Mouse (Mus musculus) intestine, embryonic 14.5 days (tissue): Measurements from ENCODE around the gene Marf1. TPM values are rescaled to one million over a fixed set of nuclear protein-coding genes. Genes with fewer than 3 reads are reported as not detected.

Experiments used
- ATAC-seq: fragments of 200-750 bp; cut with Nextera tagmentation; replicated peaks from 2 replicates; pipeline ENCODE4 v1.8.0; 2017; ENCODE audit warnings: low read depth, moderate number of reproducible peaks, moderate TSS enrichment, moderate library complexity; ENCODE audit not compliant: low FRiP score, low TSS enrichment
- DNase-seq: peaks from one replicate; pipeline ENCODE4 v3.0.0-alpha.2; 2018; ENCODE audit warnings: low spot score
- H3K27ac ChIP-seq: fragments of 300-500 bp; sonication (generic); 2 replicates; pipeline ENCODE4 v1.5.1; 2014; ENCODE audit warnings: low read depth, mild to moderate bottlenecking, control low read depth
- H3K27me3 ChIP-seq: fragments of 300-500 bp; sonication (generic); replicated peaks from 2 replicates; pipeline ENCODE4 v1.6.1; 2014; ENCODE audit warnings: low read length, control low read depth; ENCODE audit not compliant: control insufficient read depth, insufficient read depth
- H3K36me3 ChIP-seq: fragments of 300-500 bp; sonication (generic); 2 replicates; pipeline ENCODE4 v1.6.1; 2014; ENCODE audit warnings: low read length, control low read depth; ENCODE audit not compliant: control insufficient read depth, insufficient read depth
- H3K4me1 ChIP-seq: fragments of 300-500 bp; sonication (generic); replicated peaks from 2 replicates; pipeline ENCODE4 v1.6.1; 2014; ENCODE audit warnings: low read length, control low read depth, mixed read lengths; ENCODE audit not compliant: control insufficient read depth, insufficient read depth
- H3K4me2 ChIP-seq: fragments of 300-500 bp; sonication (generic); 2 replicates; pipeline ENCODE4 v1.6.1; 2014; ENCODE audit warnings: low read length
- H3K4me3 ChIP-seq: fragments of 300-500 bp; sonication (generic); 2 replicates; pipeline ENCODE4 v1.5.1; 2014; ENCODE audit warnings: low read depth, low read length, control low read depth, mixed read lengths
- H3K9ac ChIP-seq: fragments of 300-500 bp; sonication (generic); 2 replicates; pipeline ENCODE4 v1.6.1; 2014; ENCODE audit warnings: mild to moderate bottlenecking, low read length
- H3K9me3 ChIP-seq: fragments of 300-500 bp; sonication (generic); 2 replicates; pipeline ENCODE4 v1.6.1; 2016; ENCODE audit warnings: low read length, control low read depth; ENCODE audit not compliant: control insufficient read depth
- WGBS: fragments of 180-500 bp; shearing (Covaris S2); extraction: QIAGEN DNeasy Blood & Tissue Kit; methylation state at CpG from one replicate; pipeline ENCODE4 v1.1.7; 2014; 5-methylcytosine and 5-hydroxymethylcytosine counted together
- polyA plus RNA-seq: library from polyadenylated mRNA; unstranded; fragments of >200 nt; fragmentation: Nextera tagmentation; extraction: Ambion mirVana; gene quantifications from 2 replicates; pipeline ENCODE4 v1.2.1, GENCODE M21; 2014

The Marf1 gene
- polyA plus RNA-seq, 1 experiment from 2014 or later, result 16.8 TPM

- Histone ChIP-seq H3K36me3 (peaks cover 93% of the 10 kb centered on the region), H3K27me3 (no peaks in the 10 kb centered on the region), H3K4me2 (no peak overlapping the region), H3K27ac (no peak overlapping the region), H3K9me3 (no peaks in the 10 kb centered on the region), H3K9ac (no peak overlapping the region), H3K4me1 (no peaks in the 10 kb centered on the region), H3K4me3 (no peak overlapping the region)
- 43% methylated on average over 3 of the region's 3 CpGs for WGBS
- DNase-seq (no peak), ATAC-seq (no peak)
These were observed 14.9 kb upstream of the Marf1 start for GRCm38 (mm10) chr16:14178041-14178440.

- WGBS, result 97% methylated on average over 1 of the region's 1 CpGs
- Histone ChIP-seq H3K9ac (no peak overlapping the region), H3K4me2 (no peak overlapping the region), H3K9me3 (no peaks in the 10 kb centered on the region), H3K4me3 (no peak overlapping the region), H3K4me1 (no peaks in the 10 kb centered on the region), H3K27me3 (no peaks in the 10 kb centered on the region), H3K36me3 (peaks cover 66% of the 10 kb centered on the region), H3K27ac (no peak overlapping the region)
- no peak for DNase-seq
- ATAC-seq, result no peak
These were observed 6.6 kb upstream of the Marf1 start for GRCm38 (mm10) chr16:14169706-14170105.

GRCm38 (mm10) chr16:14166490-14166889 lies 3.3 kb upstream of the Marf1 start:
- DNase-seq, result no peak
- H3K27ac ChIP-seq, result no peak overlapping the region
- H3K27me3 ChIP-seq, result no peaks in the 10 kb centered on the region
- H3K4me1 ChIP-seq, result peaks cover 7% of the 10 kb centered on the region; the same call in 1 of the 2 replicates
- H3K36me3 ChIP-seq, result peaks cover 34% of the 10 kb centered on the region
- no peaks in the 10 kb centered on the region for H3K9me3 ChIP-seq
- no peak overlapping the region for H3K4me2 ChIP-seq
- no peak overlapping the region for H3K9ac ChIP-seq
- 89% methylated on average over 4 of the region's 4 CpGs for WGBS
- H3K4me3 ChIP-seq, result no peak overlapping the region
- ATAC-seq, result no peak

- DNase-seq, result no peak
- peak overlapping the region; percentile 84 for H3K9ac ChIP-seq
- H3K4me3 ChIP-seq, result peak overlapping the region; percentile 81
- peaks cover 7% of the 10 kb centered on the region; the same call in 1 of the 2 replicates for H3K4me1 ChIP-seq
- H3K36me3 ChIP-seq, result peaks cover 6% of the 10 kb centered on the region
- H3K27me3 ChIP-seq, result no peaks in the 10 kb centered on the region
- H3K9me3 ChIP-seq, result no peaks in the 10 kb centered on the region
- 3% methylated on average over 10 of the region's 10 CpGs for WGBS
- ATAC-seq, result no peak
- peak overlapping the region; percentile 60 for H3K4me2 ChIP-seq
- peak overlapping the region; percentile 84; the same call in 1 of the 2 replicates for H3K27ac ChIP-seq
These were observed 580 bp upstream of the Marf1 start for GRCm38 (mm10) chr16:14163731-14164130.

GRCm38 (mm10) chr16:14160941-14161340 lies 2.2 kb downstream of the Marf1 start:
- H3K27ac ChIP-seq, result no peak overlapping the region
- H3K4me2 ChIP-seq, result no peak overlapping the region
- DNase-seq (no peak), ATAC-seq (no peak)
- no peak overlapping the region for H3K9ac ChIP-seq
- WGBS, result 75% methylated on average over 1 of the region's 1 CpGs
- H3K4me1 ChIP-seq, result peaks cover 13% of the 10 kb centered on the region; the same call in 1 of the 2 replicates
- H3K9me3 ChIP-seq, result no peaks in the 10 kb centered on the region
- H3K27me3 ChIP-seq, result no peaks in the 10 kb centered on the region
- H3K36me3 ChIP-seq, result 0 out of 2 replicates have a peak, but pooled peaks cover 4% of the 10 kb centered on the region
- H3K4me3 ChIP-seq, result no peak overlapping the region

- Histone ChIP-seq H3K27ac (peak overlapping the region; percentile 98), H3K4me1 (peaks cover 13% of the 10 kb centered on the region; the same call in 1 of the 2 replicates), H3K4me2 (peak overlapping the region; percentile 65), H3K36me3 (0 out of 2 replicates have a peak, but pooled peaks cover 4% of the 10 kb centered on the region), H3K9ac (peak overlapping the region; percentile 88), H3K27me3 (no peaks in the 10 kb centered on the region), H3K9me3 (no peaks in the 10 kb centered on the region), H3K4me3 (peak overlapping the region; percentile 79)
- DNase-seq, result no peak
- under 1% methylated on average over 10 of the region's 10 CpGs for whole genome bisulfite sequencing
- ATAC-seq, result peak; percentile 9; the same call in 1 of the 2 replicates
These were observed 3.4 kb downstream of the Marf1 start for GRCm38 (mm10) chr16:14159746-14160131.

- H3K4me1 ChIP-seq, result peaks cover 7% of the 10 kb centered on the region; the same call in 1 of the 2 replicates
- no peaks in the 10 kb centered on the region for H3K27me3 ChIP-seq
- 0 out of 2 replicates have a peak, but pooled peaks cover 4% of the 10 kb centered on the region for H3K36me3 ChIP-seq
- H3K9me3 ChIP-seq, result no peaks in the 10 kb centered on the region
- DNase-seq, result peak; percentile 99
- WGBS, result under 1% methylated on average over 53 of the region's 58 CpGs
- H3K9ac ChIP-seq, result peak overlapping the region; percentile 88
- peak; percentile 92 for ATAC-seq
- peak overlapping the region; percentile 80 for H3K4me2 ChIP-seq
- H3K27ac ChIP-seq, result peak overlapping the region; percentile 98
- peak overlapping the region; percentile 79 for H3K4me3 ChIP-seq
These were observed 4.0 kb downstream of the Marf1 start for GRCm38 (mm10) chr16:14158936-14159745.

GRCm38 (mm10) chr16:14158536-14158935 lies 4.6 kb downstream of the Marf1 start:
- H3K9me3 ChIP-seq, result no peaks in the 10 kb centered on the region
- 9% methylated on average over 7 of the region's 7 CpGs for WGBS
- DNase-seq, result no peak

More at GRCm38 (mm10) chr16:14158536-14158935, 4.6 kb downstream of the Marf1 start:
- no peak for ATAC-seq
- Histone ChIP-seq H3K36me3 (peaks cover 7% of the 10 kb centered on the region), H3K9ac (peak overlapping the region; percentile 69), H3K4me3 (peak overlapping the region; percentile 63), H3K4me2 (peak overlapping the region; percentile 80), H3K27me3 (no peaks in the 10 kb centered on the region), H3K27ac (peak overlapping the region; percentile 30; the same call in 1 of the 2 replicates), H3K4me1 (peaks cover 5% of the 10 kb centered on the region; the same call in 1 of the 2 replicates)
